Mouse (Mus musculus): ENCODE results near the gene Rps6kc1.

DNA sequence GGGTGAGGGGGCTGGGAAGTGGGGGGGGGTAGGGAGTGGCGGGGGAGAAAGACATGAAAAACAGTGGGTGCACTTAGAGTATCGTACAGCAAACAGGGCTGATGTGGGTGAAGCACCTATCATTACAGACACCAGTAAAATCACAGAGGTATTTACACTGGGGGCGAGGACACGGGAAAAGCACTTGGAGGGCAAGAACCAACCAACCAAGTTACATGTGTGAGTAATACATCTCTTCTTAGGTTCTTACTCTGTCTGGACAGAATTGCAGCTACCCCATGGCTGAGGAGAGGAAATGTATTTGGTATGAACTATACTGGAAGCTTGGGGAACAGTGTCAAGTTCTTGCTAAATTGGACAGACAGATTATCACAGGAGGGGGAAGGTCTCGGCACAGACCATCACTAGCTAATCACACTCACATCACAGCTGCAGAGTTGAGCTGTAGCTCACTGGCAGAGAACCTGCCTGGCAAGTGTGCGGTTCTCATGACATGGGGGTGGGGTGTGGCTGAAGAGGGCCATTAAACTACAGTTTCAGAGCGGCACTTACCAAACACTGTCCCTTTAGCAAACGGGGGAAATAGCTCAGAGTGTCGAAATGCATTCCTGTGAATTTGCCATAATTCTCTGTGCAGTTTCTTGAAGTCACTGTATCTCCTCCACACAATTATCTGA is 12.5 kb downstream of the Rps6kc1 start:
- TF ChIP-seq POLR2A (IDR thresholded peaks at IDR 0.05; ENCODE audit: low read depth, low read length) (no peak), CTCF (conservative IDR thresholded peaks at IDR 0.05 in 1 of 2, IDR thresholded peaks at IDR 0.05 in 1 of 2; ENCODE audit: low read depth in 2 of 2, low read length in 2 of 2) (no peak), ELF1 (IDR thresholded peaks at IDR 0.05; ENCODE audit: low read depth, low read length) (no peak), MAFK (IDR thresholded peaks at IDR 0.05; ENCODE audit: insufficient replicate concordance, low read length) (no peak), UBTF (IDR thresholded peaks at IDR 0.05; ENCODE audit: low read depth, low read length) (no peak), MYC (IDR thresholded peaks at IDR 0.05; ENCODE audit: low read depth, low read length) (no peak), MAZ (IDR thresholded peaks at IDR 0.05; ENCODE audit: low read depth, low read length) (no peak), MXI1 (IDR thresholded peaks at IDR 0.05; ENCODE audit: low read depth, low read length) (no peak), SIN3A (IDR thresholded peaks at IDR 0.05; ENCODE audit: low read length) (no peak), TCF12 (IDR thresholded peaks at IDR 0.05; ENCODE audit: low read depth, low read length) (no peak)

Data from CH12.LX (cell line).